Mouse (Mus musculus) lung, embryonic 15.5 days (tissue): Measurements from ENCODE around the gene Zfp286. TPM values are rescaled to one million over a fixed set of nuclear protein-coding genes. Genes with fewer than 3 reads are reported as not detected.

ENCODE experiments used
- ATAC-seq: fragments of 200-750 bp; cut with Nextera tagmentation; 2 replicates; pipeline ENCODE4 v1.8.0; 2017; ENCODE audit warnings: moderate number of reproducible peaks, borderline replicate concordance; ENCODE audit not compliant: low FRiP score, low TSS enrichment; ENCODE audit errors: extremely low read depth
- H3K27ac ChIP-seq: fragments of 300-500 bp; sonication (generic); 2 replicates; pipeline ENCODE4 v1.5.1; 2015; ENCODE audit warnings: moderate library complexity, mild to moderate bottlenecking, inconsistent platforms
- H3K27me3 ChIP-seq: fragments of 300-500 bp; sonication (generic); 2 replicates; pipeline ENCODE4 v1.6.1; 2015; ENCODE audit warnings: inconsistent platforms
- H3K36me3 ChIP-seq: fragments of 300-500 bp; sonication (generic); 2 replicates; pipeline ENCODE4 v1.6.1; 2015; ENCODE audit warnings: inconsistent platforms
- H3K4me1 ChIP-seq: fragments of 300-500 bp; sonication (generic); 2 replicates; pipeline ENCODE4 v1.6.1; 2015; ENCODE audit warnings: inconsistent platforms
- H3K4me2 ChIP-seq: fragments of 300-500 bp; sonication (generic); 2 replicates; pipeline ENCODE4 v1.6.1; 2015; ENCODE audit warnings: inconsistent platforms, mild to moderate bottlenecking, moderate library complexity
- H3K4me3 ChIP-seq: fragments of 300-500 bp; sonication (generic); 2 replicates; pipeline ENCODE4 v1.5.1; 2015; ENCODE audit warnings: mild to moderate bottlenecking, inconsistent platforms
- H3K9ac ChIP-seq: fragments of 300-500 bp; sonication (generic); 2 replicates; pipeline ENCODE4 v1.6.1; 2015; ENCODE audit warnings: inconsistent platforms
- H3K9me3 ChIP-seq: fragments of 300-500 bp; sonication (generic); 2 replicates; pipeline ENCODE4 v1.6.1; 2016; ENCODE audit warnings: inconsistent platforms
- WGBS: fragments of 180-500 bp; shearing (Covaris S2); methylation state at CpG from one replicate; pipeline ENCODE4 v1.1.7; 2015; 5-methylcytosine and 5-hydroxymethylcytosine counted together
- polyA plus RNA-seq: library from polyadenylated mRNA; unstranded; fragments of >200 nt; fragmentation: Nextera tagmentation; extraction: Ambion mirVana; gene quantifications from 2 replicates; pipeline ENCODE4 v1.2.1, GENCODE M21; 2015

Zfp286 gene
- polyA plus RNA-seq, 1 experiment from 2014 or later, result 16.7 TPM

GRCm38 (mm10) chr11:62744103-62744502 is 45.2 kb downstream of the Zfp286 start:
- H3K9ac ChIP-seq, result no peak overlapping the region
- peaks cover 5% of the 10 kb centered on the region; the same call in 1 of the 2 replicates for H3K4me1 ChIP-seq
- ATAC-seq, result no peak
- no peaks in the 10 kb centered on the region for H3K9me3 ChIP-seq
- peaks cover 23% of the 10 kb centered on the region; the same call in 1 of the 2 replicates for H3K27me3 ChIP-seq
- H3K4me3 ChIP-seq, result no peak overlapping the region
- 49% methylated on average over 5 of the region's 5 CpGs for WGBS
- H3K27ac ChIP-seq, result no peak overlapping the region
- no peak overlapping the region for H3K4me2 ChIP-seq
- no peaks in the 10 kb centered on the region for H3K36me3 ChIP-seq

- Histone ChIP-seq H3K27ac (no peak overlapping the region), H3K4me1 (peaks cover 5% of the 10 kb centered on the region; the same call in 1 of the 2 replicates), H3K4me3 (no peak overlapping the region), H3K9me3 (no peaks in the 10 kb centered on the region), H3K27me3 (peaks cover 17% of the 10 kb centered on the region; the same call in 1 of the 2 replicates), H3K4me2 (no peak overlapping the region), H3K9ac (no peak overlapping the region), H3K36me3 (no peaks in the 10 kb centered on the region)
- no peak for ATAC-seq
- 66% methylated on average over 10 of the region's 10 CpGs for whole genome bisulfite sequencing
Observed at GRCm38 (mm10) chr11:62742261-62742957, 46.9 kb downstream of the Zfp286 start.

GRCm38 (mm10) chr11:62741186-62741585 is 48.1 kb downstream of the Zfp286 start:
- H3K9me3 ChIP-seq, result no peaks in the 10 kb centered on the region
- H3K27ac ChIP-seq, result no peak overlapping the region
- ATAC-seq, result no peak
- H3K4me1 ChIP-seq, result peaks cover 4% of the 10 kb centered on the region; the same call in 1 of the 2 replicates
- no peak overlapping the region for H3K4me2 ChIP-seq
- no peak overlapping the region for H3K9ac ChIP-seq
- H3K36me3 ChIP-seq, result no peaks in the 10 kb centered on the region
- H3K4me3 ChIP-seq, result no peak overlapping the region
- H3K27me3 ChIP-seq, result 0 out of 2 replicates have a peak, but pooled peaks cover 7% of the 10 kb centered on the region
- 84% methylated on average over 2 of the region's 2 CpGs for WGBS

- Histone ChIP-seq H3K4me3 (no peak overlapping the region), H3K36me3 (0 out of 2 replicates have a peak, but pooled peaks cover 7% of the 10 kb centered on the region), H3K27ac (no peak overlapping the region), H3K27me3 (no peaks in the 10 kb centered on the region), H3K4me2 (no peak overlapping the region), H3K4me1 (peaks cover 10% of the 10 kb centered on the region; the same call in 1 of the 2 replicates), H3K9ac (no peak overlapping the region), H3K9me3 (no peaks in the 10 kb centered on the region)
- ATAC-seq, result no peak
- 81% methylated on average over 3 of the region's 3 CpGs for WGBS
Observed at GRCm38 (mm10) chr11:62732665-62733064, 56.6 kb downstream of the Zfp286 start.

- Histone ChIP-seq H3K4me3 (peak overlapping the region; percentile 65), H3K9ac (no peak overlapping the region), H3K4me1 (peaks cover 10% of the 10 kb centered on the region; the same call in 1 of the 2 replicates), H3K27ac (no peak overlapping the region), H3K36me3 (0 out of 2 replicates have a peak, but pooled peaks cover 7% of the 10 kb centered on the region), H3K4me2 (peak overlapping the region; percentile 93), H3K27me3 (no peaks in the 10 kb centered on the region), H3K9me3 (no peaks in the 10 kb centered on the region)
- ATAC-seq, result no peak
- WGBS, result 13% methylated on average over 5 of the region's 5 CpGs
Observed at GRCm38 (mm10) chr11:62732022-62732387, 57.3 kb downstream of the Zfp286 start.

- H3K27me3 ChIP-seq, result no peaks in the 10 kb centered on the region
- peak within 1 kb of the TSS; percentile 65 for H3K4me3 ChIP-seq
- WGBS, result under 1% methylated on average over 48 of the region's 48 CpGs
- H3K36me3 ChIP-seq, result 0 out of 2 replicates have a peak, but pooled peaks cover 7% of the 10 kb centered on the region
- H3K9me3 ChIP-seq, result no peaks in the 10 kb centered on the region
- H3K9ac ChIP-seq, result peak within 1 kb of the TSS; percentile 49
- H3K4me1 ChIP-seq, result peaks cover 10% of the 10 kb centered on the region; the same call in 1 of the 2 replicates
- peak; percentile 93 for ATAC-seq
- H3K27ac ChIP-seq, result peak within 1 kb of the TSS; percentile 54
- H3K4me2 ChIP-seq, result peak within 1 kb of the TSS; percentile 93
Observed at GRCm38 (mm10) chr11:62731311-62732021, 57.8 kb downstream of the Zfp286 start, which contains the start of gene Zfp287. TSS of gene Zfp287 (minus strand) at chr11:62731905.

- WGBS, result 88% methylated on average over 8 of the region's 8 CpGs
- Histone ChIP-seq H3K9me3 (no peaks in the 10 kb centered on the region), H3K4me1 (peaks cover 10% of the 10 kb centered on the region; the same call in 1 of the 2 replicates), H3K27me3 (no peaks in the 10 kb centered on the region), H3K4me2 (no peak overlapping the region), H3K4me3 (no peak overlapping the region), H3K36me3 (0 out of 2 replicates have a peak, but pooled peaks cover 10% of the 10 kb centered on the region), H3K27ac (no peak overlapping the region), H3K9ac (no peak overlapping the region)
- no peak for ATAC-seq
Observed at GRCm38 (mm10) chr11:62728276-62728675, 61.0 kb downstream of the Zfp286 start.

- H3K4me2 ChIP-seq, result no peak overlapping the region
- H3K27ac ChIP-seq, result no peak overlapping the region
- WGBS, result 71% methylated on average over 5 of the region's 5 CpGs
- no peak overlapping the region for H3K4me3 ChIP-seq
- no peaks in the 10 kb centered on the region for H3K9me3 ChIP-seq
- H3K27me3 ChIP-seq, result no peaks in the 10 kb centered on the region
- H3K36me3 ChIP-seq, result 0 out of 2 replicates have a peak, but pooled peaks cover 10% of the 10 kb centered on the region
- ATAC-seq, result no peak
- no peak overlapping the region for H3K9ac ChIP-seq
- H3K4me1 ChIP-seq, result no peaks in the 10 kb centered on the region
Observed at GRCm38 (mm10) chr11:62710657-62711056, 78.6 kb downstream of the Zfp286 start.

GRCm38 (mm10) chr11:62708252-62708651 is 81.0 kb downstream of the Zfp286 start:
- Histone ChIP-seq H3K27me3 (no peaks in the 10 kb centered on the region), H3K4me2 (no peak overlapping the region), H3K27ac (no peak overlapping the region), H3K9ac (no peak overlapping the region), H3K36me3 (no peaks in the 10 kb centered on the region), H3K4me1 (no peaks in the 10 kb centered on the region), H3K9me3 (no peaks in the 10 kb centered on the region), H3K4me3 (no peak overlapping the region)
- ATAC-seq, result no peak
- WGBS, result 75% methylated on average over 7 of the region's 7 CpGs

GRCm38 (mm10) chr11:62706141-62706540 is 83.1 kb downstream of the Zfp286 start:
- no peaks in the 10 kb centered on the region for H3K27me3 ChIP-seq
- 84% methylated on average over 2 of the region's 2 CpGs for WGBS

More at GRCm38 (mm10) chr11:62706141-62706540, 83.1 kb downstream of the Zfp286 start:
- Histone ChIP-seq H3K4me1 (no peaks in the 10 kb centered on the region), H3K9ac (no peak overlapping the region), H3K9me3 (no peaks in the 10 kb centered on the region), H3K4me2 (no peak overlapping the region), H3K36me3 (no peaks in the 10 kb centered on the region), H3K4me3 (no peak overlapping the region), H3K27ac (no peak overlapping the region)
- ATAC-seq, result no peak
